Mouse (Mus musculus) embryonic fibroblast, embryonic 13.5 days (primary cell): Measurements from ENCODE around the gene Fam198a. TPM values are rescaled to one million over a fixed set of nuclear protein-coding genes. Genes with fewer than 3 reads are reported as not detected.

ENCODE experiments used
- H3K27ac ChIP-seq: 2 replicates; pipeline ENCODE4 v1.5.1; 2012; ENCODE audit warnings: low read length, control low read depth, inconsistent platforms; ENCODE audit not compliant: insufficient read depth
- H3K4me1 ChIP-seq: 2 replicates; pipeline ENCODE4 v1.6.1; 2011; ENCODE audit warnings: low read length; ENCODE audit not compliant: control insufficient read depth, insufficient read depth
- H3K4me3 ChIP-seq: 2 replicates; pipeline ENCODE4 v1.5.1; 2011; ENCODE audit warnings: mild to moderate bottlenecking, control low read depth, low read length; ENCODE audit not compliant: insufficient read depth
- CTCF ChIP-seq: IDR thresholded peaks from 2 replicates; pipeline ENCODE4 v1.5.1; 2011; ENCODE audit warnings: mild to moderate bottlenecking, control low read depth, low read length, moderate library complexity, borderline replicate concordance; ENCODE audit not compliant: insufficient read depth
- POLR2A ChIP-seq: IDR thresholded peaks from 2 replicates; pipeline ENCODE4 v1.6.1; 2011; ENCODE audit warnings: low read depth, mild to moderate bottlenecking, control low read depth, low read length, moderate library complexity
- polyA plus RNA-seq: library from polyadenylated mRNA; stranded (reverse); fragments of >200 nt; gene quantifications from 2 replicates; pipeline ENCODE4 v1.2.4, GENCODE M21; 2011; ENCODE audit warnings: low read depth; ENCODE audit not compliant: missing spikeins, insufficient read length

Fam198a gene
- polyA plus RNA-seq, 1 experiment = 0.98 TPM

- Histone ChIP-seq H3K4me1 (no peaks in the 10 kb centered on the region), H3K27ac (no peak overlapping the region), H3K4me3 (no peak overlapping the region)
- TF ChIP-seq CTCF (no peak), POLR2A (no peak)
Measured at GRCm38 (mm10) chr9:121981046-121981445, 30.3 kb downstream of the Fam198a start.

DNA sequence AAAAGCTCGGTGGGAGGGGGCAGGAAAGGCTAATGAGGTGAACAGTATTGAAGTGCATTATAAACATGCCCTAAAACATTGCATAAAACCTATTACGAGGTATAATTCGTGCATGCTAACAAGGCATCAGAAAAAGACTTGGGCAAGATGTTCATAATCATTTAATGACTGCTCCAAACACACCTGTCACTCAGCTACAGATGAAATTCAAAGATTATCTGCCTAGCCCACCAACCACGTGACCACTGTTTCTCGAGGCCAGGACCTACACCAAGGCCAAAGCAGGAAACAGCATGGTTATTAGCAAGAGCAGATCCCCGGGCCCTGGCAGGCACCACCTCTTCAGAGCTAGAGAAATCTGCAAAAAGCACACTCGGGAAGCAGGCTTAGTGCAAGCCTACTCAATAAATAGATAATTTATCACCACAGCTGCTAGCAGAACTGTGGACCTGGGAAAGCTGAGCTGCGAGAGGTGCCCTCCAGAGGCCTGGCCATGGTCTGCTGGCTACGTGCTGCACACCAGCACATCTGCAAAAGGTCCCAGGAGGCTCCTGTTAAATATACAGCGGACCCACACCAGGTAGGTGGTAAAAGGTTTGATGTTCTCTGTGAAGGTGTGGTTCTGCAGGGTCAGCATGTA lies 30.8 kb downstream of the Fam198a start:
- no peaks in the 10 kb centered on the region for H3K4me1 ChIP-seq
- no peak overlapping the region for H3K4me3 ChIP-seq
- no peak overlapping the region for H3K27ac ChIP-seq
- no peak for TF ChIP-seq POLR2A
- TF ChIP-seq CTCF = no peak

DNA sequence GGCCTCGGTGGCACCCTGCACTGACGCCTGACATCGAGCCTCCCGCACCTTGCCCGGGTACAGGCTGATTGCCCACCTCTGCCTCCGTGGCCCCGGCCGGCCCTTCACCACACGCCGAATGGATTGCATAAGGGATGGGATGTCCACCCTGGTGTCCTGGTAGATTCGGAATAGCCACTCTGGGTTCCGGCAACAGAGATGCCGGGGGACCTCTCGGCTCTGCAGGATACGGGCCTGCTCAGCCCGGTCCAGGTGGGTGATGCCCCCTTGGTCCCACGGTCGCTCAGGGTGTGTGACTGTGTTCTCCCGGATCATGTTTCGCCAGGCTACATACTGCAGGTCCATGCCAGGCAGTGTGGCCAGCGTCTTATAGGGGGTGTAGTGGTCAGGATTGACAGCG lies 31.4 kb downstream of the Fam198a start:
- H3K4me3 ChIP-seq = no peak overlapping the region
- H3K27ac ChIP-seq = no peak overlapping the region
- TF ChIP-seq POLR2A = no peak
- TF ChIP-seq CTCF = no peak
- no peaks in the 10 kb centered on the region for H3K4me1 ChIP-seq

DNA sequence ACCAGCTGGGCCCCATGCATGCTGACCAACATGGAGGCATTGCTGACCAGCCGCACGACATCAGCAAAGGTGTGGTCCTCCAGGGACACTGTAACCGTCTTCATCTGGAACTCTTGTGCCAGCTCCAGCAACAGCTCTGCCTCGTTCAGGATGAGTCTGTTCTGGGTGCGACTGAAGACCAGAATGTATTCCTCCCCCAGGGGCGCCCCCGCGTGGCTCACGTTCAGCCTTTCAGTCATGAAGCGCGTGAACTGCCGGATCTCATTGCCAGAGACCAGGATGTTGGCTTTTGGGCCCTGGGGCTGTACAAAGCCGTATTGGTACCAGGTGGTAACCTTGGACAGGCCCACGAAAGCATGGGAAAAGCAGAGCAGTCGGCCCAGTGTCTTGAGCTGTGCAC lies 31.9 kb downstream of the Fam198a start:
- no peak overlapping the region for H3K27ac ChIP-seq
- TF ChIP-seq CTCF (no peak), POLR2A (no peak)
- no peaks in the 10 kb centered on the region for H3K4me1 ChIP-seq
- H3K4me3 ChIP-seq = no peak overlapping the region

DNA sequence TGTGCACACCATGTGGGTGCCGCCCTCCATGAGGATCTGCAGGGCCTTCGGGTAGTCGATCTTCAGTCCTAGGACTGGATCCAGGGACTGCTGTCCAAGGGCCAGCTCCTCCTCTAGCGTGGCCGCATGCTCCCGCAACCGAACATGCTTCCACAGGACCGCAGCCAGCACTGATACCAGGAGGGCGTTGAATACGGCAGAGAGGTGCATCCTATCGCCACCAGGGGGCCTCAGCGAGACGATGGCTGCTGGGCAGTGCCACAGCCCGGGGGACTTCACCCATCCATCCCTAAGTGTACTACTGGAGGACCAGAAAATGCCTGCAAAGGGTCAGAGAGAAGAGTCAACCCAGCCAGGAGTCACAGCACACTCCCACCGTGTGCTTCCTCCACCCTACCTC lies 32.7 kb downstream of the Fam198a start:
- no peak overlapping the region for H3K27ac ChIP-seq
- no peak overlapping the region for H3K4me3 ChIP-seq
- H3K4me1 ChIP-seq = no peaks in the 10 kb centered on the region
- peak; percentile 88 for TF ChIP-seq CTCF
- no peak for TF ChIP-seq POLR2A

DNA sequence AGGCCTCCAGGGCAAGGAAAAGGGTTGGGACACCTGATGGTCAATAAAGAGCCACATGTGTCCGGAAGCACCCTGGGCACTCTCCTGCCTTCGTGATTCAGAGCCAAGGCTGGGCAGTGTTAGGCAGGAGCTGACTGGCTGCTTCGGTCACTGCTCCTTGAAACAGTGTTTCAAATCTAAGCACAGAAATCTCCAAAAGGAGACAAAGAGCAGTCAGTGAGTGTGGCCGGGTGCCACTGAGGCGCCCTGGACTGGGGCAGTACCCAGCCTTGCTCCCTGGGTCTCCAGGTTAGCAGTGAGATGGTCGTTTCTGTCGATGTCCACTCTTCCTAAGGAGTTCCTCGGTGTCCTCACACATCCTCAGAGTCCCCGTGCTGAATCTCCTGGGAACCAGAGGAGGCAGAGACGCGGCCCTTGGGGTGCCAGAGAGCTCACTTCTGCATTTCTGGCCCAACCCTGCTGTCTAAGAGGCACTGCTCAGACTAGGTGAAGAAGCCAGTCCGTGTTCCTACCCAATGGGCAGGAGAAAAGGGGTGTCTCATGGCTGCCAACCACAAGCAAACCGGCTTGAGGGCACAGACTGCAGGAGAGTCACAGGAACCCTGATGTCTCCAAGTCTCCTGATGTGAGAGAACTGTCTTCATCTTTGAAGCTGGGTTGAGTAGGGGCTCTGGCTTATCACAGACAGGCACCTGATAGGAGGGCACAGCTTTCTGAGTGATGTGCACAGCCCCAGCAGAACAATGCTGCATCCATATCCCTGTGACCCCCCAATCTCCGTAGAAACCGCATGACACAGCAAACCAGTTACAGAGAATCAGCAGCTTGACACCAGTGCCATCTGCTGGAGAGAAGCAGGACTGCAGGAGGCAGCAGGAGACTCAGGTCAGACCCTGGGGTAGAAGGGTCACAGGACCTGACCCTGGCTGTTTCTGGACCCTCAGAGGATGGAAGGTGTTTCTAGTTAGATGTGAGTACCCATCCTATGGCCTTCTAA lies 34.0 kb downstream of the Fam198a start:
- Histone ChIP-seq H3K4me3 (no peak overlapping the region), H3K27ac (no peak overlapping the region), H3K4me1 (no peaks in the 10 kb centered on the region)
- TF ChIP-seq CTCF (peak; percentile 97), POLR2A (no peak)

DNA sequence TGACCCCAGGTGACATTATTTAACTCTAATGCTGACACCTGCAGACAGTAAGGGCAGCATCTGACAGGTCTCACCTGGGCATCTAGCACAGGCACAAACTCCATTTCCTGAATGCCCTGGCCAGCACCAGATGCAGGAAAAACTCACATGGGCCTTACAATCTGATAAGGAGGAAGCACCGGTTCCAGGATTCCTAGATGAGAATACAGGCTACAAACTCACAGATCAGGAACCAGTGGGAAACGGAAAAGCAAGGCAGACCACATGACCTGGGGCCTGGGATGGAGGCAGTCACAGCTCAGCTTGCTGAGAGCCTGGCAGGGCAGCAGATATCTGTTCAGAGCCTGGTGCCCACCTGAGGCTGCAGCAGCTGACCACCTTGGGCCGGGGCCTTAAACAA lies 38.1 kb downstream of the Fam198a start:
- Histone ChIP-seq H3K4me1 (no peaks in the 10 kb centered on the region), H3K4me3 (no peak overlapping the region), H3K27ac (no peak overlapping the region)
- TF ChIP-seq POLR2A (no peak), CTCF (no peak)

GRCm38 (mm10) chr9:121989536-121989935 lies 38.7 kb downstream of the Fam198a start:
- no peaks in the 10 kb centered on the region for H3K4me1 ChIP-seq
- TF ChIP-seq CTCF (no peak), POLR2A (no peak)

DNA sequence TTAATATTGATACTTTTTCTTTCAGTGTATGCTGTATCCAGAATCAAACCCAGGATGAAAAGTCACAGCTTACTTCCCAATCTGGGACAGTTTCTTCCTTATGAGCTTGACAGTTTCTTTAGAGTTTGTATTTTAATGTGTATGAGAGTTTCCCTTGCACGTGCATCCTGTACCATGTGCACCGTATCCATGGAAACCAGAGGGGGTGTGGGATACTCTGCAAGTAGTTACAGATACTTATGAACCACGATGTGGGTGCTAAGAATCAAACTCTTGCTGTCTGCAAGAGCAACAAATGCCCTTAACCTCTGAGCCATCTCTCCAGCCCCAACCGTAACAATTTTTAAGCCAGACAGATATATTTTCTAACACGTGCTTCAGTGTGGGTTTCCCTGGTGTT lies 40.3 kb downstream of the Fam198a start:
- no peak for TF ChIP-seq CTCF
- no peak for TF ChIP-seq POLR2A
- no peaks in the 10 kb centered on the region for H3K4me1 ChIP-seq
- H3K27ac ChIP-seq = no peak overlapping the region
- no peak overlapping the region for H3K4me3 ChIP-seq

More at GRCm38 (mm10) chr9:121989536-121989935, 38.7 kb downstream of the Fam198a start:
- H3K27ac ChIP-seq = no peak overlapping the region
- no peak overlapping the region for H3K4me3 ChIP-seq

- TF ChIP-seq CTCF = no peak
- no peak for TF ChIP-seq POLR2A
- 0 out of 2 replicates have a peak, but pooled peaks cover 2% of the 10 kb centered on the region for H3K4me1 ChIP-seq
Measured at GRCm38 (mm10) chr9:121993047-121993446, 42.3 kb downstream of the Fam198a start.

More at GRCm38 (mm10) chr9:121993047-121993446, 42.3 kb downstream of the Fam198a start:
- no peak overlapping the region for H3K27ac ChIP-seq
- H3K4me3 ChIP-seq = no peak overlapping the region
